Mouse (Mus musculus) T-helper 17 cell (primary cell): Measurements from ENCODE around the gene Dap.

Source experiments
- in situ Hi-C, 2 experiments: fragments of 300-600 bp; cut with MboI, MseI; formaldehyde crosslinking; loops; 1 replicate in 1 of 2; 2 replicates in 1 of 2; pipeline ENCODE4 v1.15.1; 2025; ENCODE audit warnings: high pct_unique_total_duplicates in 2 of 2

Dap gene

GRCm38 (mm10) chr15:31224135-31224761 lies at the start of gene Dap:
Gene Dap (plus strand): TSS chr15:31224314.
- in situ Hi-C loops: loop anchor here (5.0 to 10.0 kb wide), 2 partner anchors 311 to 378 kb away; partner anchors contain the start of genes Cct5 (in 2 of the 2), Fam173b (in 2 of the 2) and March6 (in 1 of the 2)

GRCm38 (mm10) chr15:31176566-31176965 lies 47.5 kb upstream of the Dap start:
- in situ Hi-C loops: no loop called here

- in situ Hi-C loops: no loop called here
Observed at GRCm38 (mm10) chr15:31184651-31185443, 39.3 kb upstream of the Dap start.

- in situ Hi-C loops: no loop called here
Observed at GRCm38 (mm10) chr15:31185506-31185905, 38.6 kb upstream of the Dap start.

GRCm38 (mm10) chr15:31186371-31186901 lies 37.7 kb upstream of the Dap start:
- in situ Hi-C loops: no loop called here

- in situ Hi-C loops: loop anchor here in 1 of 2 experiments (5.0 kb wide), 1 partner anchor 40 kb away; no protein-coding TSS in a partner anchor
Observed at GRCm38 (mm10) chr15:31192563-31192962, 31.6 kb upstream of the Dap start.

- in situ Hi-C loops: loop anchor here in 1 of 2 experiments (5.0 kb wide), 1 partner anchor 78 kb away; no protein-coding TSS in a partner anchor
Observed at GRCm38 (mm10) chr15:31195776-31196175, 28.3 kb upstream of the Dap start.

- in situ Hi-C loops: no loop called here
Observed at GRCm38 (mm10) chr15:31207346-31208093, 16.6 kb upstream of the Dap start.

- in situ Hi-C loops: no loop called here
Observed at GRCm38 (mm10) chr15:31211910-31212309, 12.2 kb upstream of the Dap start.

GRCm38 (mm10) chr15:31213619-31214270 lies 10.4 kb upstream of the Dap start:
- in situ Hi-C loops: no loop called here

GRCm38 (mm10) chr15:31222216-31222615 lies 1.9 kb upstream of the Dap start:
- in situ Hi-C loops: loop anchor here (5.0 to 10.0 kb wide), 2 partner anchors 313 to 380 kb away; partner anchors contain the start of genes Cct5 (in 2 of the 2), Fam173b (in 2 of the 2) and March6 (in 1 of the 2)

- in situ Hi-C loops: loop anchor here (5.0 to 10.0 kb wide), 2 partner anchors 311 to 379 kb away; partner anchors contain the start of genes Cct5 (in 2 of the 2), Fam173b (in 2 of the 2) and March6 (in 1 of the 2)
Observed at GRCm38 (mm10) chr15:31223596-31224134, 449 bp upstream of the Dap start.

- in situ Hi-C loops: loop anchor here (5.0 to 10.0 kb wide), 2 partner anchors 310 to 377 kb away; partner anchors contain the start of genes Cct5 (in 2 of the 2), Fam173b (in 2 of the 2) and March6 (in 1 of the 2)
Observed at GRCm38 (mm10) chr15:31224806-31225642, 910 bp downstream of the Dap start.

GRCm38 (mm10) chr15:31225643-31226325 lies 1.7 kb downstream of the Dap start:
- in situ Hi-C loops: loop anchor here in 1 of 2 experiments (10.0 kb wide), 1 partner anchor 309 kb away; the partner anchor contains the start of gene March6

- in situ Hi-C loops: loop anchor here in 1 of 2 experiments (10.0 kb wide), 1 partner anchor 308 kb away; the partner anchor contains the start of gene March6
Observed at GRCm38 (mm10) chr15:31226464-31226863, 2.4 kb downstream of the Dap start.

- in situ Hi-C loops: loop anchor here in 1 of 2 experiments (10.0 kb wide), 1 partner anchor 307 kb away; the partner anchor contains the start of gene March6
Observed at GRCm38 (mm10) chr15:31227793-31228192, 3.7 kb downstream of the Dap start.

- in situ Hi-C loops: loop anchor here in 1 of 2 experiments (5.0 kb wide), 1 partner anchor 41 kb away; no protein-coding TSS in a partner anchor
Observed at GRCm38 (mm10) chr15:31233006-31233405, 8.9 kb downstream of the Dap start.

- in situ Hi-C loops: no loop called here
Observed at GRCm38 (mm10) chr15:31235794-31236548, 11.9 kb downstream of the Dap start.
